In genomic region chr9:13623892-13624422, GRCm38 (mm10) we compare ENCODE assay signal across 13 mouse cellular contexts.
A peak's percentile ranks its signal among the peaks of the same experiment; 100 is the strongest.
DNase-seq lines count a peak whose midpoint lies in the region; ATAC-seq lines count a peak whose summit lies in the region.
"Had no signal": no experiment of that assay in that cellular context is flagged by ENCODE, and none has a peak within 500 bp of the region (broad histone marks: within the 10 kb centered on the region; RNA-seq: fewer than 3 reads in every experiment).

No protein-coding gene starts in this region.

- H3K27ac ChIP-seq in forebrain, embryonic 16.5 days (ENCODE audit: low read length): no peak overlapping the region
- H3K27ac ChIP-seq in forebrain, embryonic 13.5 days: no peak overlapping the region
- H3K27ac ChIP-seq: embryonic facial prominence, embryonic 13.5 days; heart, adult 2 months; hindbrain, embryonic 15.5 days had no signal

- ATAC-seq in forebrain, embryonic 16.5 days: peak; percentile 54
- ATAC-seq in forebrain, embryonic 13.5 days: no peak

- peak; percentile 7 for DNase-seq in left cerebral cortex, adult 11 months (ENCODE audit: low spot score)
- DNase-seq in left cerebral cortex, postnatal 14 days (ENCODE audit: low spot score in 2 of 2): no peak
- peak; percentile 59 for DNase-seq in brain, adult 2 months (ENCODE audit: low read depth, low spot score)
- peak; percentile 67 for DNase-seq in telencephalon, adult 2 months (ENCODE audit: low read depth, low spot score)
- DNase-seq in spleen, postnatal 10 days (ENCODE audit: low spot score in 2 of 2): no peak
- DNase-seq: adrenal gland, postnatal 10 days; gastrocnemius, postnatal 14 days; heart, adult 2 months had no signal

- no peak overlapping the region for H3K4me2 ChIP-seq in forebrain, embryonic 16.5 days (ENCODE audit: low read length)
- H3K4me2 ChIP-seq in forebrain, embryonic 13.5 days: no peak overlapping the region
- H3K4me2 ChIP-seq: embryonic facial prominence, embryonic 13.5 days; heart, embryonic 12.5 days; hindbrain, embryonic 15.5 days had no signal

- no peaks in the 10 kb centered on the region for H3K36me3 ChIP-seq in forebrain, embryonic 16.5 days (ENCODE audit: control insufficient read depth, insufficient read depth)
- H3K36me3 ChIP-seq in forebrain, embryonic 13.5 days (ENCODE audit: poor library complexity, severe bottlenecking): peaks cover 6% of the 10 kb centered on the region; the same call in 1 of the 2 replicates
- H3K36me3 ChIP-seq: hindbrain, embryonic 15.5 days had no signal

- intact Hi-C loops in left cerebral cortex, postnatal 14 days (cut with DNase I): no loop called here

- no peak overlapping the region for H3K9ac ChIP-seq in forebrain, embryonic 16.5 days (replicated peaks; ENCODE audit: low read depth, low read length)
- H3K9ac ChIP-seq in forebrain, embryonic 13.5 days: no peak overlapping the region
- H3K9ac ChIP-seq: embryonic facial prominence, embryonic 13.5 days; heart, embryonic 12.5 days; hindbrain, embryonic 15.5 days had no signal

- H3K4me3 ChIP-seq in forebrain, embryonic 16.5 days (replicated peaks; ENCODE audit: low read length): no peak overlapping the region
- H3K4me3 ChIP-seq in forebrain, embryonic 13.5 days: no peak overlapping the region
- H3K4me3 ChIP-seq: embryonic facial prominence, embryonic 13.5 days; heart, adult 2 months; heart, embryonic 12.5 days; hindbrain, embryonic 15.5 days had no signal

- peaks cover 7% of the 10 kb centered on the region for H3K4me1 ChIP-seq in forebrain, embryonic 16.5 days (replicated peaks; ENCODE audit: control insufficient read depth, insufficient read depth, low read length)
- H3K4me1 ChIP-seq in forebrain, embryonic 13.5 days: peaks cover 12% of the 10 kb centered on the region
- H3K4me1 ChIP-seq: embryonic facial prominence, embryonic 13.5 days had no signal

- 86% methylated on average over 3 of the region's 3 CpGs for WGBS in forebrain, embryonic 16.5 days
- WGBS in forebrain, embryonic 13.5 days: 96% methylated on average over 3 of the region's 3 CpGs

- no peaks in the 10 kb centered on the region for H3K27me3 ChIP-seq in forebrain, embryonic 16.5 days (replicated peaks; ENCODE audit: control insufficient read depth, insufficient read depth, low read length)
- no peaks in the 10 kb centered on the region for H3K27me3 ChIP-seq in forebrain, embryonic 13.5 days
- H3K27me3 ChIP-seq: embryonic facial prominence, embryonic 13.5 days; heart, embryonic 12.5 days; hindbrain, embryonic 15.5 days had no signal

- no peaks in the 10 kb centered on the region for H3K9me3 ChIP-seq in forebrain, embryonic 16.5 days (ENCODE audit: control insufficient read depth, low read length)
- no peaks in the 10 kb centered on the region for H3K9me3 ChIP-seq in forebrain, embryonic 13.5 days (replicated peaks)
- H3K9me3 ChIP-seq: embryonic facial prominence, embryonic 13.5 days; heart, embryonic 12.5 days; hindbrain, embryonic 15.5 days had no signal

Comparison
In these comparisons a context has a peak if more than half of its experiments do, and no peak if none do; other contexts are left out.
1. DNase-seq: peak in left cerebral cortex, adult 11 months (single experiment), brain, adult 2 months (single experiment) and telencephalon, adult 2 months (single experiment); none in left cerebral cortex, postnatal 14 days (0 of 2) and spleen, postnatal 10 days (0 of 2).